Mouse (Mus musculus) cerebellum, adult 2 months (tissue): ENCODE results near the gene Adpgk.

Source experiments
- CTCF ChIP-seq: fragments of 200-500 bp; IDR thresholded peaks from 2 replicates; pipeline ENCODE4 v1.5.1; 2011; ENCODE audit warnings: low read depth, mild to moderate bottlenecking, control low read depth, low read length, moderate library complexity, borderline replicate concordance; ENCODE audit not compliant: insufficient read depth
- POLR2A ChIP-seq: fragments of 200-500 bp; IDR thresholded peaks from 2 replicates; pipeline ENCODE4 v1.6.1; 2011; ENCODE audit warnings: low read length, control low read depth, borderline replicate concordance; ENCODE audit not compliant: insufficient read depth

- no peak for TF ChIP-seq CTCF
- TF ChIP-seq POLR2A = no peak
Measured at GRCm38 (mm10) chr9:59296419-59296818, 5.1 kb downstream of the Adpgk start.
